In genomic region chr7:80740954-80741353, GRCm38 (mm10) we compare ENCODE assay signal across 8 mouse cellular contexts. TPM values are rescaled to one million over a fixed set of nuclear protein-coding genes. Genes with fewer than 3 reads are reported as not detected.
DNase-seq lines count a peak whose midpoint lies in the region; ATAC-seq and TF ChIP-seq lines count a peak whose summit lies in the region.

No protein-coding gene starts in this region.

- H3K27me3 ChIP-seq in MEL (ENCODE audit: control insufficient read depth in 1 of 2, insufficient read depth in 2 of 2, low read length in 2 of 2), result no peaks in the 10 kb centered on the region
- no peaks in the 10 kb centered on the region for H3K27me3 ChIP-seq in kidney, postnatal 0 days (ENCODE audit: insufficient read depth, low read length)

- no peak overlapping the region for H3K4me2 ChIP-seq in kidney, postnatal 0 days (ENCODE audit: low read length)

- TF ChIP-seq RAD21 in MEL (IDR thresholded peaks at IDR 0.05; ENCODE audit: low read depth, low read length), result peak; percentile 32

- peak; percentile 65 for ATAC-seq in granulocyte monocyte progenitor cell, adult 5-6 weeks (replicated peaks; ENCODE audit: poor library complexity, severe bottlenecking)
- peak; percentile 70; the same call in 1 of the 2 replicates for ATAC-seq in kidney, postnatal 0 days (replicated peaks; ENCODE audit: low FRiP score, low read depth)

- no peak overlapping the region for H3K4me3 ChIP-seq in MEL (ENCODE audit: control insufficient read depth in 1 of 2, insufficient read depth in 1 of 2, low read depth in 2 of 2, low read length in 2 of 2)
- H3K4me3 ChIP-seq in kidney, postnatal 0 days (replicated peaks; ENCODE audit: low read depth, low read length), result no peak overlapping the region

- peak in 2 of 3 experiments; percentile 38 to 79; a peak in 4 of 6 replicates for TF ChIP-seq CTCF in MEL (IDR thresholded peaks at IDR 0.05 in 2 of 3, conservative IDR thresholded peaks at IDR 0.05 in 1 of 3; ENCODE audit: control insufficient read depth in 1 of 3, insufficient read depth in 1 of 3, low read depth in 2 of 3, low read length in 3 of 3, poor library complexity in 1 of 3, severe bottlenecking in 1 of 3)
- peak; percentile 92 for TF ChIP-seq CTCF in kidney, postnatal 0 days (IDR thresholded peaks at IDR 0.05; ENCODE audit: low read depth)

- H3K79me2 ChIP-seq in MEL (ENCODE audit: control insufficient read depth, insufficient read depth, low read length, poor library complexity), result no peaks in the 10 kb centered on the region

- 25% methylated on average over 7 of the region's 7 CpGs for WGBS in kidney, postnatal 0 days

- TF ChIP-seq POLR2A in MEL (IDR thresholded peaks at IDR 0.05; ENCODE audit: control insufficient read depth in 1 of 2, insufficient read depth in 1 of 2, low read depth in 1 of 2, low read length in 2 of 2, poor library complexity in 1 of 2), result no peak

- H3K4me1 ChIP-seq in MEL (ENCODE audit: control insufficient read depth in 1 of 2, insufficient read depth in 2 of 2, low read length in 2 of 2), result peaks cover 3 to 7% of the 10 kb centered on the region in 2 experiments
- H3K4me1 ChIP-seq in kidney, postnatal 0 days (replicated peaks; ENCODE audit: insufficient read depth, low read length), result no peaks in the 10 kb centered on the region

- DNase-seq in 3T3-L1 (ENCODE audit: low read depth, low spot score) (peak; percentile 76), MEL (ENCODE audit: low read depth, low spot score) (peak; percentile 47)
- DNase-seq in cerebellum, postnatal 14 days, result peak; percentile 82 to 89
- DNase-seq in kidney, postnatal 0 days (ENCODE audit: low spot score), result peak; percentile 93
- peak; percentile 77 to 86 for DNase-seq in lung, adult 18-20 months
- peak; percentile 66 for DNase-seq in retina, postnatal 7 days (ENCODE audit: low read depth, low spot score)
- peak; percentile 82 for DNase-seq in urinary bladder, postnatal 14 days (ENCODE audit: low spot score)

- no peak for TF ChIP-seq EP300 in MEL (IDR thresholded peaks at IDR 0.05; ENCODE audit: low read depth in 1 of 2, low read length in 2 of 2)

- H3K9ac ChIP-seq in MEL (ENCODE audit: control insufficient read depth, low read depth, low read length, poor library complexity, severe bottlenecking), result no peak overlapping the region
- no peak overlapping the region for H3K9ac ChIP-seq in kidney, postnatal 0 days (ENCODE audit: low read depth, low read length)

- no peak overlapping the region for H3K27ac ChIP-seq in MEL (ENCODE audit: control insufficient read depth, low read depth, low read length)
- no peak overlapping the region for H3K27ac ChIP-seq in kidney, postnatal 0 days

- H3K36me3 ChIP-seq in MEL (ENCODE audit: control insufficient read depth in 1 of 2, insufficient read depth in 2 of 2, low read length in 2 of 2), result peaks cover 2 to 7% of the 10 kb centered on the region in 2 experiments
- H3K36me3 ChIP-seq in kidney, postnatal 0 days (ENCODE audit: insufficient read depth, low read length), result peaks cover 63% of the 10 kb centered on the region

- H3K9me3 ChIP-seq in MEL (replicated peaks; ENCODE audit: insufficient read depth, low read length), result no peaks in the 10 kb centered on the region
- H3K9me3 ChIP-seq in kidney, postnatal 0 days (replicated peaks; ENCODE audit: low read length), result no peaks in the 10 kb centered on the region

TF ChIP-seq in MEL, 35 proteins besides CTCF, POLR2A, EP300 and RAD21:
- TF ChIP-seq GATA1 (IDR thresholded peaks at IDR 0.05; ENCODE audit: low read depth, low read length), result no peak
- peak; percentile 19; the same call in 1 of the 2 replicates for TF ChIP-seq ZC3H11A (IDR thresholded peaks at IDR 0.05; ENCODE audit: low read depth, low read length)
- TF ChIP-seq ZNF384 (IDR thresholded peaks at IDR 0.05; ENCODE audit: low read depth, low read length), result peak; percentile 70
- peak; percentile 65 for TF ChIP-seq SMC3 (IDR thresholded peaks at IDR 0.05; ENCODE audit: low read depth, low read length)
TF ChIP-seq in MEL: peak in this region for 3.

RNA-seq across cellular contexts. Expression of gene Crtc3, which starts 52.3 kb away (rescaled TPM):
- 4.2 and 5.0 TPM in 2 replicates for total RNA-seq in MEL (2012; rRNA removed)
- 10 to 100 TPM in 1 of 2 experiments, not detected in 1; 15.8 TPM for polyA plus RNA-seq in MEL (2012; ENCODE audit: insufficient read depth in 1 of 2, insufficient read length in 2 of 2, low read depth in 1 of 2, low replicate concordance in 2 of 2, missing spikeins in 1 of 2)
- total RNA-seq in granulocyte monocyte progenitor cell, adult 5-6 weeks (2014; fragmentation: Nextera tagmentation), result 21.7 and 33.0 TPM in 2 replicates
- total RNA-seq in granulocyte monocyte progenitor cell, adult 5-6 weeks (2017), result 6.2 and 6.8 TPM in 2 replicates
- polyA plus RNA-seq in kidney, postnatal 0 days (2015; fragmentation: Nextera tagmentation; extraction: Ambion mirVana), result 18.5 and 18.9 TPM in 2 replicates
